Comparison of ENCODE assay signal across 21 mouse cellular contexts in genomic region chr12:15967550-15968102, GRCm38 (mm10).
DNase-seq lines count a peak whose midpoint lies in the region; ATAC-seq lines count a peak whose summit lies in the region.
"Had no signal": no experiment of that assay in that cellular context is flagged by ENCODE, and none has a peak within 500 bp of the region (broad histone marks: within the 10 kb centered on the region; RNA-seq: fewer than 3 reads in every experiment).

No protein-coding gene starts in this region.

- H3K9me3 ChIP-seq in hindbrain, embryonic 13.5 days: no peaks in the 10 kb centered on the region
- no peaks in the 10 kb centered on the region for H3K9me3 ChIP-seq in neural tube, embryonic 15.5 days (replicated peaks)
- H3K9me3 ChIP-seq: embryonic facial prominence, embryonic 13.5 days; heart, embryonic 13.5 days; hindbrain, embryonic 15.5 days; limb, embryonic 13.5 days; liver, embryonic 13.5 days; midbrain, embryonic 12.5 days; neural tube, embryonic 12.5 days; stomach, embryonic 15.5 days had no signal

- peak; percentile 77 for ATAC-seq in activated CD4-positive, CD25-positive, alpha-beta regulatory T cell, adult 4 months
- no peak for ATAC-seq in hindbrain, embryonic 13.5 days (ENCODE audit: low FRiP score)
- no peak for ATAC-seq in neural tube, embryonic 15.5 days (ENCODE audit: low FRiP score)
- ATAC-seq: intestine, postnatal 0 days had no signal

- H3K4me1 ChIP-seq in hindbrain, embryonic 13.5 days (replicated peaks): no peaks in the 10 kb centered on the region
- H3K4me1 ChIP-seq in neural tube, embryonic 15.5 days: no peaks in the 10 kb centered on the region
- H3K4me1 ChIP-seq: embryonic facial prominence, embryonic 13.5 days; hindbrain, embryonic 15.5 days; liver, embryonic 13.5 days; midbrain, embryonic 12.5 days; neural tube, embryonic 12.5 days; stomach, embryonic 15.5 days had no signal

- 74% methylated on average over 5 of the region's 5 CpGs for whole genome bisulfite sequencing in hindbrain, embryonic 13.5 days
- 78% methylated on average over 5 of the region's 5 CpGs for WGBS in neural tube, embryonic 15.5 days

- H3K27ac ChIP-seq in hindbrain, embryonic 13.5 days: no peak overlapping the region
- H3K27ac ChIP-seq in neural tube, embryonic 15.5 days (replicated peaks): no peak overlapping the region
- H3K27ac ChIP-seq: embryonic facial prominence, embryonic 13.5 days; heart, embryonic 13.5 days; hindbrain, embryonic 15.5 days; kidney, postnatal 0 days; limb, embryonic 13.5 days; liver, embryonic 13.5 days; macrophage; midbrain, embryonic 12.5 days; neural tube, embryonic 12.5 days; stomach, embryonic 15.5 days had no signal

- peak; percentile 61 for DNase-seq in ovary, adult 18-20 months (ENCODE audit: low spot score)
- no peak for DNase-seq in ovary, postnatal 14 days (ENCODE audit: low spot score)
- peak; percentile 9 to 38 for DNase-seq in thymus, adult 18-20 months
- no peak for DNase-seq in adrenal gland, adult (ENCODE audit: inconsistent age in 2 of 2, low spot score in 1 of 2)
- DNase-seq: B cell, adult 2 months; cerebellum, adult 9-11 months; liver, embryonic 13.5 days; lung, embryonic 14.5 days had no signal

- no peaks in the 10 kb centered on the region for H3K27me3 ChIP-seq in hindbrain, embryonic 13.5 days
- H3K27me3 ChIP-seq in neural tube, embryonic 15.5 days (replicated peaks): no peaks in the 10 kb centered on the region
- H3K27me3 ChIP-seq: embryonic facial prominence, embryonic 13.5 days; heart, embryonic 13.5 days; hindbrain, embryonic 15.5 days; limb, embryonic 13.5 days; liver, embryonic 13.5 days; midbrain, embryonic 12.5 days; neural tube, embryonic 12.5 days; stomach, embryonic 15.5 days had no signal

- H3K4me2 ChIP-seq in hindbrain, embryonic 13.5 days: no peak overlapping the region
- H3K4me2 ChIP-seq in neural tube, embryonic 15.5 days: no peak overlapping the region
- H3K4me2 ChIP-seq: embryonic facial prominence, embryonic 13.5 days; heart, embryonic 13.5 days; hindbrain, embryonic 15.5 days; limb, embryonic 13.5 days; liver, embryonic 13.5 days; lung, embryonic 14.5 days; midbrain, embryonic 12.5 days; neural tube, embryonic 12.5 days; stomach, embryonic 15.5 days had no signal

- H3K36me3 ChIP-seq in hindbrain, embryonic 13.5 days: no peaks in the 10 kb centered on the region
- no peaks in the 10 kb centered on the region for H3K36me3 ChIP-seq in neural tube, embryonic 15.5 days
- H3K36me3 ChIP-seq: embryonic facial prominence, embryonic 13.5 days; heart, embryonic 13.5 days; hindbrain, embryonic 15.5 days; limb, embryonic 13.5 days; liver, embryonic 13.5 days; midbrain, embryonic 12.5 days; neural tube, embryonic 12.5 days; stomach, embryonic 15.5 days had no signal

- H3K4me3 ChIP-seq in hindbrain, embryonic 13.5 days: no peak overlapping the region
- H3K4me3 ChIP-seq in neural tube, embryonic 15.5 days (replicated peaks): no peak overlapping the region
- H3K4me3 ChIP-seq: embryonic facial prominence, embryonic 13.5 days; heart, embryonic 13.5 days; hindbrain, embryonic 15.5 days; limb, embryonic 13.5 days; liver, embryonic 13.5 days; midbrain, embryonic 12.5 days; neural tube, embryonic 12.5 days; stomach, embryonic 15.5 days had no signal

- H3K9ac ChIP-seq in hindbrain, embryonic 13.5 days: no peak overlapping the region
- no peak overlapping the region for H3K9ac ChIP-seq in neural tube, embryonic 15.5 days (replicated peaks)
- H3K9ac ChIP-seq: embryonic facial prominence, embryonic 13.5 days; heart, embryonic 13.5 days; hindbrain, embryonic 15.5 days; limb, embryonic 13.5 days; liver, embryonic 13.5 days; lung, embryonic 14.5 days; midbrain, embryonic 12.5 days; neural tube, embryonic 12.5 days; stomach, embryonic 15.5 days had no signal

Comparison
In these comparisons a context has a peak if more than half of its experiments do, and no peak if none do; other contexts are left out.
1. DNase-seq: peak in ovary, adult 18-20 months (single experiment) and thymus, adult 18-20 months (2 of 2); none in ovary, postnatal 14 days (single experiment) and adrenal gland, adult (0 of 2).